Mouse (Mus musculus) kidney, embryonic 14.5 days (tissue): Measurements from ENCODE around the gene Otud7b. TPM values are rescaled to one million over a fixed set of nuclear protein-coding genes. Genes with fewer than 3 reads are reported as not detected.

Experiments used
- ATAC-seq: fragments of 200-750 bp; cut with Nextera tagmentation; 2 replicates; pipeline ENCODE4 v1.8.0; 2017; ENCODE audit warnings: moderate number of reproducible peaks, mild to moderate bottlenecking, moderate TSS enrichment, moderate library complexity; ENCODE audit not compliant: low FRiP score, low TSS enrichment
- H3K27ac ChIP-seq: fragments of 300-500 bp; sonication (generic); 2 replicates; pipeline ENCODE4 v1.5.1; 2014; ENCODE audit warnings: low read depth, mild to moderate bottlenecking, low read length, moderate library complexity, mixed read lengths
- H3K27me3 ChIP-seq: fragments of 300-500 bp; sonication (generic); 2 replicates; pipeline ENCODE4 v1.6.1; 2014; ENCODE audit warnings: mild to moderate bottlenecking, low read length; ENCODE audit not compliant: control insufficient read depth, insufficient read depth
- H3K36me3 ChIP-seq: fragments of 300-500 bp; sonication (generic); 2 replicates; pipeline ENCODE4 v1.6.1; 2014; ENCODE audit warnings: low read length, mixed read lengths; ENCODE audit not compliant: control insufficient read depth, insufficient read depth
- H3K4me1 ChIP-seq: fragments of 300-500 bp; sonication (generic); 2 replicates; pipeline ENCODE4 v1.6.1; 2014; ENCODE audit warnings: low read length, mixed read lengths; ENCODE audit not compliant: control insufficient read depth, insufficient read depth
- H3K4me2 ChIP-seq: fragments of 300-500 bp; sonication (generic); replicated peaks from 2 replicates; pipeline ENCODE4 v1.6.1; 2014; ENCODE audit warnings: low read depth, mild to moderate bottlenecking, low read length
- H3K4me3 ChIP-seq: fragments of 300-500 bp; sonication (generic); 2 replicates; pipeline ENCODE4 v1.5.1; 2014; ENCODE audit warnings: mild to moderate bottlenecking, low read length
- H3K9ac ChIP-seq: fragments of 300-500 bp; sonication (generic); 2 replicates; pipeline ENCODE4 v1.6.1; 2014; ENCODE audit warnings: low read depth, mild to moderate bottlenecking, low read length, moderate library complexity
- H3K9me3 ChIP-seq: fragments of 300-500 bp; sonication (generic); 2 replicates; pipeline ENCODE4 v1.6.1; 2016; ENCODE audit warnings: low read length; ENCODE audit not compliant: control insufficient read depth
- WGBS: fragments of 180-500 bp; shearing (Covaris S2); extraction: QIAGEN DNeasy Blood & Tissue Kit; methylation state at CpG from one replicate; pipeline ENCODE4 v1.1.7; 2014; 5-methylcytosine and 5-hydroxymethylcytosine counted together
- polyA plus RNA-seq: library from polyadenylated mRNA; unstranded; fragments of >200 nt; fragmentation: Nextera tagmentation; extraction: Ambion mirVana; gene quantifications from 2 replicates; pipeline ENCODE4 v1.2.1, GENCODE M21; 2014

Gene Otud7b
- polyA plus RNA-seq, 1 experiment from 2014 or later = 18.1 TPM

DNA sequence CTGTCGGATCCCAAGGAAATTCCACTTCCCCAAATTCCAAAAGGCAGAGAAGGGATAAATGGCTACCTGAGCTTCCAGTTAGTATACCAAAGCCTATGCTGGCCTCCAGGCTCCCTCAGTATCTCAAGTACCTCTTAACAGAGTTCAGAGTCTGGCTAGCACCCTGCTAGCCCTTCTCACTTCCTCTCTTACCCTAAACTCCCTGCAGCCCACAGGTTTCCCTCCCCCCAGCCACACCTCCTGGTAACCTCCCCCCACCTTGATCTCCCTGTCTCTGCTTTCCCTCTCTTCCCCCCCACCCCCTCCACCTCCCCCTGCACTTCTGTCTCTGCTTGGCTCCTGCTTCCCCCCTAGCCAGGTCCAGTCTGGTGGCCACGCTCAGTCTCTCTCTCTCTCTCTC is 95.4 kb downstream of the Otud7b start:
- no peak overlapping the region for H3K4me2 ChIP-seq
- H3K4me3 ChIP-seq = no peak overlapping the region
- 68% methylated on average over 2 of the region's 2 CpGs for WGBS
- ATAC-seq = no peak
- H3K9ac ChIP-seq = no peak overlapping the region
- no peaks in the 10 kb centered on the region for H3K36me3 ChIP-seq
- H3K27ac ChIP-seq = no peak overlapping the region
- peaks cover 5% of the 10 kb centered on the region for H3K4me1 ChIP-seq
- no peaks in the 10 kb centered on the region for H3K9me3 ChIP-seq
- H3K27me3 ChIP-seq = no peaks in the 10 kb centered on the region

DNA sequence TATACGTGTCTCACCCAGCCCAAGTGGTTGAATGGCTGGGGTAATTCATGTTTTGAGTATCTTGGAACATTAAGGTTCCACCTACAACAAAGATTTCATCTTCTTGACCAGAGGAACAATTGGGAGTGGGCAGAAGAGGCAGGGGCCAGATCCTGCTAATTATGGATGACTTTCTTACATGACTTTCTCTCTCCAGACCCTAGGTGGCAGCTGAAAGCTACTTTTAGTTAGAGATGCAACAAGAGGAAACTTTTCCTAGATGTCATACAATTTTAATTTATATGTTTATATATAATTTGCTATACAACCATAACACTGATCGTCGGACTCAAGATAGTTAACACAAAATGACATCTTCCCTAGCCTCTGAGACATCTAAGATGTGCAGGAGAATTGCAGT is 103.5 kb downstream of the Otud7b start:
- Histone ChIP-seq H3K36me3 (no peaks in the 10 kb centered on the region), H3K4me3 (no peak overlapping the region), H3K27ac (no peak overlapping the region), H3K4me2 (no peak overlapping the region), H3K9ac (no peak overlapping the region), H3K27me3 (no peaks in the 10 kb centered on the region), H3K4me1 (no peaks in the 10 kb centered on the region), H3K9me3 (no peaks in the 10 kb centered on the region)
- WGBS = 75% methylated on average over 3 of the region's 3 CpGs
- no peak for ATAC-seq

DNA sequence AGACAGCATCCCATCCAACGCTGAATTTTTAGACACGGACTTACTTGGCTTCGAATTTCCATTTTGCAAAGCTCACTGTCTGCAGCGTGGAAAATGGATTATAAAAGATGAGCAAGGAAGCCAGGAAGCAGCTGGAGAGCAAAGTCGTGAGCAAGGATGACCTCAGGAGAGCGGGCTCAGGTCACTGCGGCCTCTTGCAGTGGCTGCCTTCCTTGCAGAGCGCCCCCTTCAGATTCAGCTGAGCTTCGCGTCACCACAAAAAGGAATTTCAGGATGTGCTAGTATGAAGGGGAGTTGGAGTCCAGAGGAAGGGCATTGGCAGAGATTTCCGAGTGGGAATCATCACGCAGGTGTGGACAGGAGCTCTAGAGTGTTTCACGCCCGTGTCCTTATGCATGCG is 104.9 kb downstream of the Otud7b start:
- whole genome bisulfite sequencing = 26% methylated on average over 15 of the region's 15 CpGs
- H3K9me3 ChIP-seq = no peaks in the 10 kb centered on the region
- no peaks in the 10 kb centered on the region for H3K4me1 ChIP-seq
- H3K9ac ChIP-seq = no peak overlapping the region
- H3K4me2 ChIP-seq = no peak overlapping the region
- no peaks in the 10 kb centered on the region for H3K27me3 ChIP-seq
- no peak for ATAC-seq
- H3K4me3 ChIP-seq = no peak overlapping the region
- H3K27ac ChIP-seq = no peak overlapping the region
- no peaks in the 10 kb centered on the region for H3K36me3 ChIP-seq

Other genes starting within 250 kb of the Otud7b start
- gene Prpf3, start 248.6 kb upstream of the Otud7b start, polyA plus RNA-seq = 51.2 and 60.8 TPM in 2 replicates
- gene Mrps21, start 233.0 kb upstream of the Otud7b start, polyA plus RNA-seq = 377 and 496 TPM in 2 replicates
- 4.0 and 5.3 TPM in 2 replicates for gene Ciart, start 222.3 kb upstream of the Otud7b start, polyA plus RNA-seq
- 33.6 and 35.6 TPM in 2 replicates for gene BC028528, start 212.5 kb upstream of the Otud7b start, polyA plus RNA-seq
- 40.4 and 83.2 TPM in 2 replicates for gene Aph1a, start 210.6 kb upstream of the Otud7b start, polyA plus RNA-seq
- 21.0 and 25.9 TPM in 2 replicates for gene Car14, start 199.8 kb upstream of the Otud7b start, polyA plus RNA-seq
- 78.3 and 89.0 TPM in 2 replicates for gene Anp32e, start 175.3 kb upstream of the Otud7b start, polyA plus RNA-seq
- 39.3 and 48.0 TPM in 2 replicates for gene Plekho1, start 108.5 kb upstream of the Otud7b start, polyA plus RNA-seq
- 24.3 and 33.0 TPM in 2 replicates for gene Vps45, start 46.1 kb upstream of the Otud7b start, polyA plus RNA-seq
- 14.0 and 22.6 TPM in 2 replicates for gene Mtmr11, start 57.5 kb downstream of the Otud7b start, polyA plus RNA-seq
- 220 and 235 TPM in 2 replicates for gene Sf3b4, start 67.8 kb downstream of the Otud7b start, polyA plus RNA-seq
- 2.2 and 3.3 TPM in 2 replicates for gene Sv2a, start 76.6 kb downstream of the Otud7b start, polyA plus RNA-seq
- 65.0 and 70.9 TPM in 2 replicates for gene Bola1, start 115.2 kb downstream of the Otud7b start, polyA plus RNA-seq
- 2.2 and 2.4 TPM in 2 replicates for gene Hist2h2ab, start 115.3 kb downstream of the Otud7b start, polyA plus RNA-seq
- gene Hist2h2ac, start 116.4 kb downstream of the Otud7b start, polyA plus RNA-seq = 11.3 and 17.1 TPM in 2 replicates
- 9.2 and 13.1 TPM in 2 replicates for gene Hist2h2be, start 116.6 kb downstream of the Otud7b start, polyA plus RNA-seq
- 5.4 and 6.9 TPM in 2 replicates for gene Hist2h3c2, start 134.6 kb downstream of the Otud7b start, polyA plus RNA-seq
- gene Hist2h2aa2, start 135.7 kb downstream of the Otud7b start, polyA plus RNA-seq = 33.3 and 69.4 TPM in 2 replicates
- 18.3 and 20.3 TPM in 2 replicates for gene Hist2h2aa1, start 141.0 kb downstream of the Otud7b start, polyA plus RNA-seq
- gene Hist2h3c1, start 142.2 kb downstream of the Otud7b start, polyA plus RNA-seq = 0.91 and 2.4 TPM in 2 replicates
- 8.9 and 10.8 TPM in 2 replicates for gene Hist2h4, start 158.8 kb downstream of the Otud7b start, polyA plus RNA-seq
- 72.6 and 85.9 TPM in 2 replicates for gene Hist2h3b, start 164.1 kb downstream of the Otud7b start, polyA plus RNA-seq
- gene Hist2h2bb, start 165.2 kb downstream of the Otud7b start, polyA plus RNA-seq = 21.8 and 45.2 TPM in 2 replicates
- gene Fcgr1, start 189.4 kb downstream of the Otud7b start, polyA plus RNA-seq = 1.8 and 2.2 TPM in 2 replicates